Mouse (Mus musculus) heart, postnatal 0 days (tissue): ENCODE measurements at regions not wholly inside any gene's neighbourhood (a gene's known extent, or its start where the extent isn't known, plus 50 kb on each side); places are given as distances from the start of the nearest gene placed in this dataset.
A peak's percentile ranks its signal among the peaks of the same experiment; 100 is the strongest.

ENCODE experiments used
- CTCF ChIP-seq: IDR thresholded peaks from 2 replicates; pipeline ENCODE4 v1.5.1; 2016; ENCODE audit warnings: antibody characterized with exemption, control low read depth, low read depth
- EP300 ChIP-seq: IDR thresholded peaks from 2 replicates; pipeline ENCODE4 v1.6.1; 2016; ENCODE audit warnings: antibody characterized with exemption, low read depth

DNA sequence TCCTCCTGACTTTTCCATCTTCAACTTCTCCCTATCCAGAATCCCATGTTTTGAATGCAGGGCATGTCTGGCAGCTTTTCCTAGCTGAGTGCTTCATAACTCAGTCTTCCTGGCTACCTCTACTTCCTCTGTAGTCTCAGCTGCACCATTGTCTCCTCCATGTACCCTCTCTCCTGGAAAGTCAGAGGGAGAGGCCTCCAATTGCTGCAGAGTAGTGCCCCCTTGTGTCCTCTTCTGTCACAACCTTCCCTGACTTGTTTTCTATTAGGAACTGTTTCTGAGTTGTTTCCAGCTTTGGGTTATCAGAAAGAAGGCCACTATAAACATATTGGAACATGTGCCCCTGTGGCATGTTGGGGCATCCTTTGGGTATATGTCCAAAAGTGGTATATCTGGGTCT is 159.3 kb downstream of the Stard3nl start:
- peak; percentile 29; the same call in 1 of the 2 replicates for TF ChIP-seq CTCF
- TF ChIP-seq EP300: no peak
